Mouse (Mus musculus): ENCODE measurements around the gene Hist2h2ab. TPM values are rescaled to one million over a fixed set of nuclear protein-coding genes. Genes with fewer than 3 reads are reported as not detected.

Gene Hist2h2ab
- polyA plus RNA-seq, 1 experiment from 2014 or later: 0.72 TPM

GRCm38 (mm10) chr3:96260220-96260619 lies 40.6 kb downstream of the Hist2h2ab start:
- H3K36me3 ChIP-seq (ENCODE audit: control insufficient read depth, insufficient read depth, low read length): no peaks in the 10 kb centered on the region
- no peaks in the 10 kb centered on the region for H3K9me3 ChIP-seq (ENCODE audit: control insufficient read depth, low read length)
- no peaks in the 10 kb centered on the region for H3K27me3 ChIP-seq (ENCODE audit: control insufficient read depth, insufficient read depth, low read length)
- H3K4me2 ChIP-seq (ENCODE audit: low read depth, low read length): no peak overlapping the region
- 96% methylated on average over 5 of the region's 5 CpGs for WGBS
- H3K4me3 ChIP-seq (ENCODE audit: low read depth, low read length): no peak overlapping the region
- no peak overlapping the region for H3K27ac ChIP-seq (ENCODE audit: low read depth, low read length)
- no peak overlapping the region for H3K9ac ChIP-seq (replicated peaks; ENCODE audit: low read depth, low read length)
- peaks cover 13% of the 10 kb centered on the region; the same call in 1 of the 2 replicates for H3K4me1 ChIP-seq (ENCODE audit: control insufficient read depth, insufficient read depth, low read length)
- no peak for ATAC-seq (ENCODE audit: low read depth)

GRCm38 (mm10) chr3:96261623-96262022 lies 42.0 kb downstream of the Hist2h2ab start:
- peak overlapping the region; percentile 61 for H3K4me3 ChIP-seq (ENCODE audit: low read depth, low read length)
- H3K9ac ChIP-seq (replicated peaks; ENCODE audit: low read depth, low read length): no peak overlapping the region
- peaks cover 13% of the 10 kb centered on the region; the same call in 1 of the 2 replicates for H3K4me1 ChIP-seq (ENCODE audit: control insufficient read depth, insufficient read depth, low read length)
- H3K4me2 ChIP-seq (ENCODE audit: low read depth, low read length): peak overlapping the region; percentile 77
- peak overlapping the region; percentile 97 for H3K27ac ChIP-seq (ENCODE audit: low read depth, low read length)
- no peak for ATAC-seq (ENCODE audit: low read depth)
- H3K36me3 ChIP-seq (ENCODE audit: control insufficient read depth, insufficient read depth, low read length): no peaks in the 10 kb centered on the region
- 68% methylated on average over 3 of the region's 3 CpGs for WGBS
- no peaks in the 10 kb centered on the region for H3K9me3 ChIP-seq (ENCODE audit: control insufficient read depth, low read length)
- H3K27me3 ChIP-seq (ENCODE audit: control insufficient read depth, insufficient read depth, low read length): no peaks in the 10 kb centered on the region

GRCm38 (mm10) chr3:96262216-96262875 lies 42.7 kb downstream of the Hist2h2ab start:
- H3K4me2 ChIP-seq (ENCODE audit: low read depth, low read length): peak overlapping the region; percentile 77
- H3K36me3 ChIP-seq (ENCODE audit: control insufficient read depth, insufficient read depth, low read length): no peaks in the 10 kb centered on the region
- H3K4me3 ChIP-seq (ENCODE audit: low read depth, low read length): peak overlapping the region; percentile 61
- peak overlapping the region; percentile 97 for H3K27ac ChIP-seq (ENCODE audit: low read depth, low read length)
- no peaks in the 10 kb centered on the region for H3K9me3 ChIP-seq (ENCODE audit: control insufficient read depth, low read length)
- whole genome bisulfite sequencing: under 1% methylated on average over 19 of the region's 19 CpGs
- peak; percentile 78 for ATAC-seq (ENCODE audit: low read depth)
- H3K27me3 ChIP-seq (ENCODE audit: control insufficient read depth, insufficient read depth, low read length): no peaks in the 10 kb centered on the region
- H3K4me1 ChIP-seq (ENCODE audit: control insufficient read depth, insufficient read depth, low read length): peaks cover 13% of the 10 kb centered on the region; the same call in 1 of the 2 replicates
- H3K9ac ChIP-seq (replicated peaks; ENCODE audit: low read depth, low read length): peak overlapping the region; percentile 84

GRCm38 (mm10) chr3:96262979-96263550 lies 43.4 kb downstream of the Hist2h2ab start, which contains the start of gene Hist2h4:
Gene Hist2h4, minus strand, starts transcription at chr3:96263311.
- H3K4me1 ChIP-seq (ENCODE audit: control insufficient read depth, insufficient read depth, low read length): peaks cover 16% of the 10 kb centered on the region; the same call in 1 of the 2 replicates
- no peaks in the 10 kb centered on the region for H3K9me3 ChIP-seq (ENCODE audit: control insufficient read depth, low read length)
- H3K4me2 ChIP-seq (ENCODE audit: low read depth, low read length): peak within 1 kb of the TSS; percentile 77
- H3K4me3 ChIP-seq (ENCODE audit: low read depth, low read length): peak within 1 kb of the TSS; percentile 61
- H3K36me3 ChIP-seq (ENCODE audit: control insufficient read depth, insufficient read depth, low read length): no peaks in the 10 kb centered on the region
- peak; percentile 91 for ATAC-seq (ENCODE audit: low read depth)
- peak within 1 kb of the TSS; percentile 97 for H3K27ac ChIP-seq (ENCODE audit: low read depth, low read length)
- under 1% methylated on average over 36 of the region's 40 CpGs for WGBS
- H3K27me3 ChIP-seq (ENCODE audit: control insufficient read depth, insufficient read depth, low read length): no peaks in the 10 kb centered on the region
- peak within 1 kb of the TSS; percentile 84 for H3K9ac ChIP-seq (replicated peaks; ENCODE audit: low read depth, low read length)

- Histone ChIP-seq H3K4me3 (ENCODE audit: low read depth, low read length) (peak overlapping the region; percentile 61), H3K27ac (ENCODE audit: low read depth, low read length) (peak overlapping the region; percentile 97), H3K9me3 (ENCODE audit: control insufficient read depth, low read length) (no peaks in the 10 kb centered on the region), H3K9ac (replicated peaks; ENCODE audit: low read depth, low read length) (peak overlapping the region; percentile 84), H3K27me3 (ENCODE audit: control insufficient read depth, insufficient read depth, low read length) (no peaks in the 10 kb centered on the region), H3K4me2 (ENCODE audit: low read depth, low read length) (peak overlapping the region; percentile 77), H3K36me3 (ENCODE audit: control insufficient read depth, insufficient read depth, low read length) (no peaks in the 10 kb centered on the region), H3K4me1 (ENCODE audit: control insufficient read depth, insufficient read depth, low read length) (peaks cover 17% of the 10 kb centered on the region; the same call in 1 of the 2 replicates)
- WGBS: 5% methylated on average over 27 of the region's 27 CpGs
- ATAC-seq (ENCODE audit: low read depth): peak; percentile 49; the same call in 1 of the 2 replicates
These were observed 44.1 kb downstream of the Hist2h2ab start for GRCm38 (mm10) chr3:96263558-96264403.

GRCm38 (mm10) chr3:96264404-96264949 lies 44.8 kb downstream of the Hist2h2ab start:
- H3K9ac ChIP-seq (replicated peaks; ENCODE audit: low read depth, low read length): 0 out of 2 replicates have a peak overlapping the region, but pooled peaks have one; percentile 84

GRCm38 (mm10) chr3:96266132-96266710 lies 46.6 kb downstream of the Hist2h2ab start:
- Histone ChIP-seq H3K36me3 (ENCODE audit: control insufficient read depth, insufficient read depth, low read length) (no peaks in the 10 kb centered on the region), H3K9me3 (ENCODE audit: control insufficient read depth, low read length) (no peaks in the 10 kb centered on the region), H3K9ac (replicated peaks; ENCODE audit: low read depth, low read length) (no peak overlapping the region), H3K27me3 (ENCODE audit: control insufficient read depth, insufficient read depth, low read length) (no peaks in the 10 kb centered on the region), H3K4me3 (ENCODE audit: low read depth, low read length) (no peak overlapping the region), H3K27ac (ENCODE audit: low read depth, low read length) (no peak overlapping the region), H3K4me1 (ENCODE audit: control insufficient read depth, insufficient read depth, low read length) (peaks cover 20% of the 10 kb centered on the region; the same call in 1 of the 2 replicates), H3K4me2 (ENCODE audit: low read depth, low read length) (no peak overlapping the region)
- no peak for ATAC-seq (ENCODE audit: low read depth)
- WGBS: 93% methylated on average over 8 of the region's 8 CpGs

More at GRCm38 (mm10) chr3:96264404-96264949, 44.8 kb downstream of the Hist2h2ab start:
- Histone ChIP-seq H3K36me3 (ENCODE audit: control insufficient read depth, insufficient read depth, low read length) (no peaks in the 10 kb centered on the region), H3K9me3 (ENCODE audit: control insufficient read depth, low read length) (no peaks in the 10 kb centered on the region), H3K27me3 (ENCODE audit: control insufficient read depth, insufficient read depth, low read length) (no peaks in the 10 kb centered on the region), H3K4me1 (ENCODE audit: control insufficient read depth, insufficient read depth, low read length) (peaks cover 20% of the 10 kb centered on the region; the same call in 1 of the 2 replicates), H3K4me3 (ENCODE audit: low read depth, low read length) (no peak overlapping the region; the same call in 1 of the 2 replicates), H3K4me2 (ENCODE audit: low read depth, low read length) (peak overlapping the region; percentile 77; the same call in 1 of the 2 replicates), H3K27ac (ENCODE audit: low read depth, low read length) (peak overlapping the region; percentile 97; the same call in 1 of the 2 replicates)
- ATAC-seq (ENCODE audit: low read depth): no peak
- 71% methylated on average over 7 of the region's 7 CpGs for WGBS

- Histone ChIP-seq H3K9ac (replicated peaks; ENCODE audit: low read depth, low read length) (no peak overlapping the region), H3K27me3 (ENCODE audit: control insufficient read depth, insufficient read depth, low read length) (no peaks in the 10 kb centered on the region), H3K9me3 (ENCODE audit: control insufficient read depth, low read length) (no peaks in the 10 kb centered on the region), H3K36me3 (ENCODE audit: control insufficient read depth, insufficient read depth, low read length) (no peaks in the 10 kb centered on the region), H3K4me2 (ENCODE audit: low read depth, low read length) (no peak overlapping the region), H3K4me3 (ENCODE audit: low read depth, low read length) (no peak overlapping the region), H3K27ac (ENCODE audit: low read depth, low read length) (no peak overlapping the region; the same call in 1 of the 2 replicates), H3K4me1 (ENCODE audit: control insufficient read depth, insufficient read depth, low read length) (peaks cover 20% of the 10 kb centered on the region; the same call in 1 of the 2 replicates)
- ATAC-seq (ENCODE audit: low read depth): no peak
- 82% methylated on average over 4 of the region's 4 CpGs for WGBS
These were observed 47.9 kb downstream of the Hist2h2ab start for GRCm38 (mm10) chr3:96267541-96267940.
